Mouse (Mus musculus) MN1 (cell line): ENCODE measurements around the gene Hint3.
"Not testable (repeated sequence)": the region's sequence is repeated elsewhere in the genome, so short reads cannot be mapped to it uniquely, and the experiment has no call there.

Experiments
- DNase-seq: peaks from one replicate; pipeline ENCODE4 v3.0.0-alpha.2; 2016; ENCODE audit warnings: low spot score

Gene Hint3

GRCm38 (mm10) chr10:30629513-30629912 lies at the start of gene Hint3:
TSS of gene Hint3 (minus strand) at chr10:30629632.
- DNase-seq = no peak

GRCm38 (mm10) chr10:30678051-30678450 lies 48.6 kb upstream of the Hint3 start:
- DNase-seq = peak; percentile 27

- DNase-seq = no peak
These were observed 45.4 kb upstream of the Hint3 start for GRCm38 (mm10) chr10:30674825-30675224.

GRCm38 (mm10) chr10:30666580-30666979 lies 37.1 kb upstream of the Hint3 start:
- no peak for DNase-seq

- DNase-seq = no peak
These were observed 31.3 kb upstream of the Hint3 start for GRCm38 (mm10) chr10:30660564-30661328.

GRCm38 (mm10) chr10:30655655-30656054 lies 26.2 kb upstream of the Hint3 start:
- no peak for DNase-seq

GRCm38 (mm10) chr10:30647681-30648080 lies 18.2 kb upstream of the Hint3 start:
- DNase-seq = no peak

GRCm38 (mm10) chr10:30638216-30638615 lies 8.8 kb upstream of the Hint3 start:
- no peak for DNase-seq

- DNase-seq = not testable (repeated sequence)
These were observed 7.2 kb upstream of the Hint3 start for GRCm38 (mm10) chr10:30636474-30637154.

GRCm38 (mm10) chr10:30632718-30633117 lies 3.3 kb upstream of the Hint3 start:
- no peak for DNase-seq

- no peak for DNase-seq
These were observed 545 bp upstream of the Hint3 start for GRCm38 (mm10) chr10:30629977-30630376.

- DNase-seq = not testable (repeated sequence)
These were observed 988 bp downstream of the Hint3 start for GRCm38 (mm10) chr10:30628444-30628843.

GRCm38 (mm10) chr10:30627548-30627947 lies 1.9 kb downstream of the Hint3 start:
- DNase-seq = no peak

GRCm38 (mm10) chr10:30624161-30625019 lies 5.0 kb downstream of the Hint3 start:
- peak; percentile 47 for DNase-seq

GRCm38 (mm10) chr10:30622928-30623327 lies 6.5 kb downstream of the Hint3 start:
- peak; percentile 49 for DNase-seq

- no peak for DNase-seq
These were observed 10.6 kb downstream of the Hint3 start for GRCm38 (mm10) chr10:30618918-30619210.

GRCm38 (mm10) chr10:30618091-30618917 lies 11.1 kb downstream of the Hint3 start:
- peak; percentile 100 for DNase-seq

GRCm38 (mm10) chr10:30613039-30613438 lies 16.4 kb downstream of the Hint3 start:
- no peak for DNase-seq

- DNase-seq = no peak
These were observed 19.8 kb downstream of the Hint3 start for GRCm38 (mm10) chr10:30609614-30610013.

- DNase-seq = no peak
These were observed 21.3 kb downstream of the Hint3 start for GRCm38 (mm10) chr10:30608109-30608508.

- DNase-seq = peak; percentile 96
These were observed 28.9 kb downstream of the Hint3 start, which contains the start of gene Trmt11 for GRCm38 (mm10) chr10:30600542-30600966. TSS of gene Trmt11 (minus strand) at chr10:30600749.

GRCm38 (mm10) chr10:30600094-30600534 lies 29.3 kb downstream of the Hint3 start:
- peak; percentile 73 for DNase-seq
